23 mouse cellular contexts compared by ENCODE assay signal in genomic region chr11:98285368-98285767, GRCm38 (mm10). TPM values are rescaled to one million over a fixed set of nuclear protein-coding genes. Genes with fewer than 3 reads are reported as not detected.
DNase-seq lines count a peak whose midpoint lies in the region; ATAC-seq and TF ChIP-seq lines count a peak whose summit lies in the region.
"Had no signal": no experiment of that assay in that cellular context is flagged by ENCODE, and none has a peak within 500 bp of the region (broad histone marks: within the 10 kb centered on the region; RNA-seq: fewer than 3 reads in every experiment).

No protein-coding gene starts in this region.

- intact Hi-C loops in heart, postnatal 36 days (cut with DNase I) = no loop called here

- H3K9ac ChIP-seq in hindbrain, postnatal 0 days (replicated peaks; ENCODE audit: low read length) = no peak overlapping the region
- no peak overlapping the region for H3K9ac ChIP-seq in midbrain, embryonic 14.5 days (replicated peaks; ENCODE audit: low read length)
- H3K9ac ChIP-seq: liver, embryonic 14.5 days had no signal

- ATAC-seq in hindbrain, postnatal 0 days = no peak
- no peak for ATAC-seq in midbrain, embryonic 14.5 days (ENCODE audit: low FRiP score, low TSS enrichment)
- ATAC-seq in erythroblast, adult 5-6 weeks (replicated peaks; ENCODE audit: low FRiP score, poor library complexity, severe bottlenecking) = 0 out of 2 replicates have a peak, but pooled peaks have one; percentile 26
- ATAC-seq: inflammation-experienced regulatory T-cells, adult 6 months had no signal

- no peak for TF ChIP-seq CTCF in hindbrain, postnatal 0 days (IDR thresholded peaks at IDR 0.05; ENCODE audit: low read depth)

- H3K9me3 ChIP-seq in hindbrain, postnatal 0 days (ENCODE audit: low read length) = no peaks in the 10 kb centered on the region
- no peaks in the 10 kb centered on the region for H3K9me3 ChIP-seq in hindbrain, embryonic 10.5 days
- no peaks in the 10 kb centered on the region for H3K9me3 ChIP-seq in midbrain, embryonic 14.5 days (ENCODE audit: control insufficient read depth, low read length)
- H3K9me3 ChIP-seq in midbrain, embryonic 10.5 days (replicated peaks) = no peaks in the 10 kb centered on the region
- H3K9me3 ChIP-seq: G1E had no signal

- peak overlapping the region; percentile 42; the same call in 1 of the 2 replicates for H3K27ac ChIP-seq in hindbrain, postnatal 0 days
- H3K27ac ChIP-seq in hindbrain, embryonic 10.5 days = no peak overlapping the region
- H3K27ac ChIP-seq in midbrain, embryonic 14.5 days (replicated peaks; ENCODE audit: low read depth, low read length) = no peak overlapping the region
- H3K27ac ChIP-seq in midbrain, embryonic 10.5 days (replicated peaks) = no peak overlapping the region
- H3K27ac ChIP-seq: liver, embryonic 14.5 days had no signal

- 38% methylated on average over 2 of the region's 2 CpGs for WGBS in hindbrain, postnatal 0 days
- WGBS in hindbrain, embryonic 10.5 days = 51% methylated on average over 2 of the region's 2 CpGs
- 36% methylated on average over 2 of the region's 2 CpGs for WGBS in midbrain, embryonic 14.5 days
- WGBS in midbrain, embryonic 10.5 days = 48% methylated on average over 2 of the region's 2 CpGs

- peak; percentile 43 for DNase-seq in hindbrain, postnatal 0 days (ENCODE audit: low spot score)
- no peak for DNase-seq in hindbrain, embryonic 10.5 days (ENCODE audit: low spot score)
- DNase-seq in midbrain, embryonic 14.5 days = peak; percentile 54
- DNase-seq in midbrain, embryonic 10.5 days (ENCODE audit: low spot score) = no peak
- DNase-seq in yolk sac, embryonic 10.5 days (ENCODE audit: low spot score) = peak; percentile 17
- no peak for DNase-seq in heart, postnatal 36 days
- DNase-seq: cerebellum, adult 11 months; cerebellum, postnatal 25 days; gastrocnemius, postnatal 14 days; retina, postnatal 1 day; thymus, adult 2 months had no signal

- H3K4me2 ChIP-seq in hindbrain, postnatal 0 days (ENCODE audit: low read depth, low read length) = no peak overlapping the region
- no peak overlapping the region for H3K4me2 ChIP-seq in midbrain, embryonic 14.5 days (ENCODE audit: low read length)

- no peak overlapping the region for H3K4me3 ChIP-seq in hindbrain, postnatal 0 days (ENCODE audit: low read length)
- no peak overlapping the region for H3K4me3 ChIP-seq in hindbrain, embryonic 10.5 days
- H3K4me3 ChIP-seq in midbrain, embryonic 14.5 days (replicated peaks; ENCODE audit: low read depth, low read length) = no peak overlapping the region
- no peak overlapping the region for H3K4me3 ChIP-seq in midbrain, embryonic 10.5 days
- H3K4me3 ChIP-seq: left cerebral cortex, adult 2 months had no signal

- H3K27me3 ChIP-seq in hindbrain, postnatal 0 days (ENCODE audit: insufficient read depth, low read length) = no peaks in the 10 kb centered on the region
- H3K27me3 ChIP-seq in hindbrain, embryonic 10.5 days (ENCODE audit: insufficient read depth, poor library complexity, severe bottlenecking) = peaks cover 30% of the 10 kb centered on the region
- no peaks in the 10 kb centered on the region for H3K27me3 ChIP-seq in midbrain, embryonic 14.5 days (ENCODE audit: control insufficient read depth, insufficient read depth, low read length)
- peaks cover 18% of the 10 kb centered on the region for H3K27me3 ChIP-seq in midbrain, embryonic 10.5 days (ENCODE audit: low read depth, poor library complexity, severe bottlenecking)

- H3K36me3 ChIP-seq in hindbrain, postnatal 0 days (ENCODE audit: insufficient read depth, low read length) = no peaks in the 10 kb centered on the region
- H3K36me3 ChIP-seq in hindbrain, embryonic 10.5 days = no peaks in the 10 kb centered on the region
- H3K36me3 ChIP-seq in midbrain, embryonic 14.5 days (ENCODE audit: control insufficient read depth, insufficient read depth, low read length) = no peaks in the 10 kb centered on the region
- peaks cover 9% of the 10 kb centered on the region; the same call in 1 of the 2 replicates for H3K36me3 ChIP-seq in midbrain, embryonic 10.5 days
- H3K36me3 ChIP-seq: G1E had no signal

- H3K4me1 ChIP-seq in hindbrain, postnatal 0 days (ENCODE audit: insufficient read depth, low read length) = peaks cover 18% of the 10 kb centered on the region; the same call in 1 of the 2 replicates
- H3K4me1 ChIP-seq in hindbrain, embryonic 10.5 days (replicated peaks) = peaks cover 15% of the 10 kb centered on the region
- H3K4me1 ChIP-seq in midbrain, embryonic 14.5 days (ENCODE audit: control insufficient read depth, insufficient read depth, low read length) = peaks cover 23% of the 10 kb centered on the region
- peaks cover 21% of the 10 kb centered on the region for H3K4me1 ChIP-seq in midbrain, embryonic 10.5 days

RNA-seq across cellular contexts. Expression of gene Neurod2, which starts 44.1 kb away (rescaled TPM):
- 87.0 and 93.2 TPM in 2 replicates for total RNA-seq in hindbrain, postnatal 0 days (2014; rRNA removed)
- polyA plus RNA-seq in hindbrain, postnatal 0 days (2015; fragmentation: Nextera tagmentation; extraction: Ambion mirVana) = 30.7 and 34.3 TPM in 2 replicates
- polyA plus RNA-seq in hindbrain, embryonic 10.5 days (2016; fragmentation: Nextera tagmentation; extraction: Ambion mirVana) = 0.07 and 0.13 TPM in 2 replicates
- 10.9 and 12.7 TPM in 2 replicates for polyA plus RNA-seq in midbrain, embryonic 14.5 days (2014; fragmentation: Nextera tagmentation; extraction: Ambion mirVana)
- polyA plus RNA-seq in midbrain, embryonic 10.5 days (2016; fragmentation: Nextera tagmentation; extraction: Ambion mirVana) = 0.05 and 0.09 TPM in 2 replicates
- total RNA-seq in erythroblast, adult 5-6 weeks (2015; ENCODE audit: low replicate concordance) = not detected in 2 replicates
- not detected in 2 replicates for total RNA-seq in erythroblast, adult 5-6 weeks (2017; ENCODE audit: low replicate concordance)
- not detected for total RNA-seq in heart, postnatal 36 days (2021)
- total RNA-seq: adrenal gland, adult 18-20 months; gastrocnemius, postnatal 14 days; heart, adult 8-10 months; megakaryocyte, adult 5-6 weeks had no signal
- polyA plus RNA-seq: G1E; heart, postnatal 0 days; inflammation-experienced regulatory T-cells, adult 6 months; kidney, embryonic 16.5 days; limb, embryonic 11.5 days; liver, embryonic 14.5 days; lung, embryonic 16.5 days had no signal

Comparison
In these comparisons a context has a peak if more than half of its experiments do, and no peak if none do; other contexts are left out.
1. DNase-seq: peak in hindbrain, postnatal 0 days (single experiment), midbrain, embryonic 14.5 days (single experiment) and yolk sac, embryonic 10.5 days (single experiment); none in hindbrain, embryonic 10.5 days (single experiment), midbrain, embryonic 10.5 days (single experiment) and heart, postnatal 36 days (0 of 2).
2. RNA of gene Neurod2, which starts 44.1 kb away (polyA plus RNA-seq): 30.7 to 34.3 TPM in hindbrain, postnatal 0 days and 10.9 to 12.7 TPM in midbrain, embryonic 14.5 days; 0.07 to 0.13 TPM in hindbrain, embryonic 10.5 days and 0.05 to 0.09 TPM in midbrain, embryonic 10.5 days; every median in the first group is over 10 times any median in the second.